Mouse (Mus musculus): ENCODE results near the gene 4933415F23Rik. TPM values are rescaled to one million over a fixed set of nuclear protein-coding genes. Genes with fewer than 3 reads are reported as not detected.

Gene 4933415F23Rik
- polyA plus RNA-seq (2017; shearing (Covaris generic)): not detected

GRCm38 (mm10) chr1:23102021-23102420 is at the start of gene 4933415F23Rik:
Gene 4933415F23Rik, minus strand, starts transcription at chr1:23102253.

Measured in effector memory CD4-positive, alpha-beta T cell, adult 5 months (primary cell).